Mouse (Mus musculus) thymus, adult 2 months (tissue): ENCODE measurements around the gene Fermt3.
A peak's percentile ranks its signal among the peaks of the same experiment; 100 is the strongest.

Experiments used
- CTCF ChIP-seq: fragments of 200-500 bp; IDR thresholded peaks from 2 replicates; pipeline ENCODE4 v1.5.1; 2012; ENCODE audit warnings: mild to moderate bottlenecking, control low read depth, low read length, moderate library complexity, borderline replicate concordance; ENCODE audit not compliant: control insufficient read depth, poor library complexity, insufficient read depth; ENCODE audit errors: extremely low read depth
- POLR2A ChIP-seq: fragments of 200-500 bp; IDR thresholded peaks from 2 replicates; pipeline ENCODE4 v1.6.1; 2012; ENCODE audit warnings: mild to moderate bottlenecking, low read length, control low read depth, moderate library complexity; ENCODE audit not compliant: control insufficient read depth, poor library complexity, insufficient read depth; ENCODE audit errors: extremely low read depth

DNA sequence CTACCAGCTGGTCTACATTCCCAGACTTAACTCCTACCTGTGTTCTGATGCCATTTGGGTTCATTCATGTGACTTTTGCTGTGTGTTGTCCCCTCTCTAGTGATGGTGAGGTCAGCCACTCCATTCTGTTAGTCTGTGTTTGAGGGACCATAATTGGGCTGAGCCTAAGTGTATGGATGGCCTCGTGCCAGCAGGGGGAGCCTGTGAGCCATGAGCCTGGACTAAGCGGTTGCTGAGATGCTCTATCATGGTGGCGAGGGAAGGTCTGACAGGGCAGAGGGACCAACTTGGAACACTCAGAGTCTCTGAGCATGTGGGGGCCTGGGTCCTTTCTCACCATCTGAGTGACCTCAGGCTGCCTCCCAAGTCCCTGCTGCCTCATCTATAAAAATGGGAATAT is 45.3 kb upstream of the Fermt3 start:
- TF ChIP-seq CTCF, result peak; percentile 93
- TF ChIP-seq POLR2A, result no peak
